In genomic region chr5:122526878-122527730, GRCm38 (mm10) we compare ENCODE assay signal across 8 mouse cellular contexts. TPM values are rescaled to one million over a fixed set of nuclear protein-coding genes. Genes with fewer than 3 reads are reported as not detected.
A peak's percentile ranks its signal among the peaks of the same experiment; 100 is the strongest.
DNase-seq lines count a peak whose midpoint lies in the region; ATAC-seq lines count a peak whose summit lies in the region.

No protein-coding gene starts in this region.

- peak; percentile 65 for DNase-seq in urinary bladder, postnatal 14 days (ENCODE audit: low spot score)
- no peak for DNase-seq in urinary bladder, postnatal 4 days (ENCODE audit: low spot score in 2 of 2)
- no peak for DNase-seq in thymus, postnatal 4 days
- DNase-seq in left cerebral cortex, adult 8-10 months (ENCODE audit: low spot score in 2 of 2), result no peak
- DNase-seq in spleen, postnatal 10 days (ENCODE audit: low spot score in 2 of 2), result no peak

- H3K4me1 ChIP-seq in hindbrain, embryonic 15.5 days (replicated peaks), result peaks cover 30% of the 10 kb centered on the region
- peaks cover 29% of the 10 kb centered on the region for H3K4me1 ChIP-seq in liver, embryonic 12.5 days

- H3K4me2 ChIP-seq in hindbrain, embryonic 15.5 days, result no peak overlapping the region
- H3K4me2 ChIP-seq in liver, embryonic 12.5 days, result peak overlapping the region; percentile 8; the same call in 1 of the 2 replicates

- H3K9ac ChIP-seq in hindbrain, embryonic 15.5 days, result no peak overlapping the region
- H3K9ac ChIP-seq in liver, embryonic 12.5 days, result no peak overlapping the region

- ATAC-seq in hindbrain, embryonic 15.5 days (ENCODE audit: low FRiP score, low read depth), result 0 out of 2 replicates have a peak, but pooled peaks have one; percentile 27
- ATAC-seq in liver, embryonic 12.5 days, result peak; percentile 47; the same call in 1 of the 2 replicates
- ATAC-seq in erythroblast, adult 5-6 weeks (replicated peaks; ENCODE audit: low FRiP score, poor library complexity, severe bottlenecking), result no peak

- no peaks in the 10 kb centered on the region for H3K27me3 ChIP-seq in hindbrain, embryonic 15.5 days
- H3K27me3 ChIP-seq in liver, embryonic 12.5 days (replicated peaks), result 0 out of 2 replicates have a peak, but pooled peaks cover 6% of the 10 kb centered on the region

- peak overlapping the region; percentile 57; the same call in 1 of the 2 replicates for H3K27ac ChIP-seq in hindbrain, embryonic 15.5 days (replicated peaks)
- H3K27ac ChIP-seq in liver, embryonic 12.5 days, result no peak overlapping the region; the same call in 1 of the 2 replicates

- WGBS in hindbrain, embryonic 15.5 days, result 70% methylated on average over 15 of the region's 15 CpGs
- WGBS in liver, embryonic 12.5 days (ENCODE audit: insufficient replicate concordance), result 56% methylated on average over 15 of the region's 15 CpGs

- H3K4me3 ChIP-seq in hindbrain, embryonic 15.5 days, result no peak overlapping the region
- no peak overlapping the region for H3K4me3 ChIP-seq in liver, embryonic 12.5 days

- no peaks in the 10 kb centered on the region for H3K36me3 ChIP-seq in hindbrain, embryonic 15.5 days
- H3K36me3 ChIP-seq in liver, embryonic 12.5 days, result no peaks in the 10 kb centered on the region

- no peaks in the 10 kb centered on the region for H3K9me3 ChIP-seq in hindbrain, embryonic 15.5 days
- no peaks in the 10 kb centered on the region for H3K9me3 ChIP-seq in liver, embryonic 12.5 days (replicated peaks)

RNA-seq across cellular contexts. Expression of gene Atp2a2, which starts 25.1 kb away (rescaled TPM):
- polyA plus RNA-seq in hindbrain, embryonic 15.5 days (2015; fragmentation: Nextera tagmentation; extraction: Ambion mirVana), result 54.1 and 55.1 TPM in 2 replicates
- polyA plus RNA-seq in liver, embryonic 12.5 days (2016; fragmentation: Nextera tagmentation; extraction: Ambion mirVana), result 44.2 and 45.7 TPM in 2 replicates
- 20.2 and 37.4 TPM in 2 replicates for total RNA-seq in erythroblast, adult 5-6 weeks (2015; ENCODE audit: low replicate concordance)
- total RNA-seq in erythroblast, adult 5-6 weeks (2017; ENCODE audit: low replicate concordance), result 38.8 and 71.8 TPM in 2 replicates
- 100 to 1,000 TPM; 616 to 703 (median 645) TPM for total RNA-seq in left cerebral cortex, adult 8-10 months (2022)

Comparison
In these comparisons a context has a peak if more than half of its experiments do, and no peak if none do; other contexts are left out.
1. RNA of gene Atp2a2, which starts 25.1 kb away (total RNA-seq): 616 to 703 TPM in left cerebral cortex, adult 8-10 months; 20.2 to 71.8 TPM in erythroblast, adult 5-6 weeks; every median in the first group is over 4 times any median in the second.